Mouse (Mus musculus) spleen, adult 12 weeks (tissue): Measurements from ENCODE around the gene Ly6g5c.
"Not testable (repeated sequence)": the region's sequence is repeated elsewhere in the genome, so short reads cannot be mapped to it uniquely, and the experiment has no call there.

Source experiments
- DNase-seq: peaks from one replicate; pipeline ENCODE4 v3.0.0; 2022; ENCODE audit warnings: low spot score

The Ly6g5c gene

DNA sequence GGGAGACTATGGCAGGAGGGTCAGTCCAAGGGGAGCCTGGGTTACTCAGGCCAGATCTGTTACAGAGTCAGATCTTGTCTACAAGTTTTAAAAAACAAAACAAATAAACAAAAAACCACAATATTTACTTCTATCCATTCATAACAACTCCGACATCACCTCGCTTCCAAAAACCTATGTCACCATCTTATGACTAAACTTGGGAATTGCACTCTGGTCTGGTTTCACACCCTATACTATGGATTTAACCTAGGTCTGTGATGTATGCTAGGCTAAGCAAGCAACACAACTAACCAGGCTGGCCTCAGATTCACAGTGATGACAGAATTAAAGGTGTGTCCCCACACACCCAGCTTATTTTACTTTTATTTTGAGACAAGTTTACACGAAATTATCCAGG, 1.6 kb upstream of the Ly6g5c start:
- DNase-seq: no peak

GRCm38 (mm10) chr17:35111774-35112173, 3.7 kb downstream of the Ly6g5c start:
- DNase-seq: no peak

DNA sequence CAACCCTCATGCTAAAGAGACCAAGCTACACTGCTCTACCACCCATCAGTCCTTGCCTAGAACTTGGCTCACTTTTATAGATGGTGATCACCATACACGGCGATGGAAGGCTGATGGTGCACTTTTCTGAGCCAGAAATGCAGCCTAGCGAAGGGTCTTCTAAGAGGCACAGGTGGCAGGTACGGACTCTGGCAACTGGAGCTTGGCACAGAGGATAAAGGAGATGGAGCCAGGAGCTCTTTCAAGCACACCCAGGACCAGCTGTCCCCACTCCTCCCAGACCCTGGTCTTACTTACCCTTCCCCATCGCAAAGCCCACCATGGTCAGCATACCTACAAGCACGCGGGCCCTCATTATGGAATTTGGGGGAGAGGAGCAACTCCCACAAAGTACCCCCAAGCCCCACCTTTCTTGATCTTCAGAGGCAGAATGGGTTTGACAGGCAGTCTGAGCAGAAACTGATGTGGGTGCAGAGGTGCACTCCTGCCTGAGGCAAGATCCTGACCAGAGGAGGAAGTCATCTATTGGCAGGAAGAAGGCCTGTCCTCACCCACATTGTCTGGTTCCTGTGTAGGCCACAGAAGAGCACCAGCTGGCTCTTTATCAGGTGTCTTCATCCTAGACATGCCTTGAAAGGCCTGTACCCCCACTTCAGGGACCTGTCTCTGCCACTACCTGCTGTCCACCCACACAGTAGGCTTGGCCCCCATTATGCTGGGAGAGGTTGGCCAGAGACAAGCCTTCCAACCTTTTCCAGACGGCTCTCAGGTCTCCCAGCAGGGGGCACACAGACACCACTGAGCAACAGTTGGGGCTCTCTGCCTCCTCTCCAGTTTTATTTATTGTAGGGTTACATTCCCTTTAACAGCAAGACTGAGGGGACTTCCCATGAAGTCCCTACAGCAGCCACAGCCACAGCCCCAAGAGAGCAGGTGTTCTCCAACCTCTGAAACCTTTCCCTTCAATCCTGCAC, 7.3 kb downstream of the Ly6g5c start, which contains the start of gene Ly6g5b:
Gene Ly6g5b, minus strand, starts transcription at position 383 of the 974 bp plus-strand sequence.
- DNase-seq: no peak

GRCm38 (mm10) chr17:35120745-35121142, 12.7 kb downstream of the Ly6g5c start:
- no peak for DNase-seq

- DNase-seq: peak; percentile 91
These were observed 13.2 kb downstream of the Ly6g5c start, which contains the start of gene Gpank1 for GRCm38 (mm10) chr17:35121143-35121799. Gene Gpank1 (plus strand): TSS chr17:35121455.

GRCm38 (mm10) chr17:35121871-35122303, 13.8 kb downstream of the Ly6g5c start, which contains the start of gene Csnk2b:
Gene Csnk2b (minus strand): TSS chr17:35122053.
- no peak for DNase-seq

GRCm38 (mm10) chr17:35123287-35123686, 15.2 kb downstream of the Ly6g5c start:
- not testable (repeated sequence) for DNase-seq

DNA sequence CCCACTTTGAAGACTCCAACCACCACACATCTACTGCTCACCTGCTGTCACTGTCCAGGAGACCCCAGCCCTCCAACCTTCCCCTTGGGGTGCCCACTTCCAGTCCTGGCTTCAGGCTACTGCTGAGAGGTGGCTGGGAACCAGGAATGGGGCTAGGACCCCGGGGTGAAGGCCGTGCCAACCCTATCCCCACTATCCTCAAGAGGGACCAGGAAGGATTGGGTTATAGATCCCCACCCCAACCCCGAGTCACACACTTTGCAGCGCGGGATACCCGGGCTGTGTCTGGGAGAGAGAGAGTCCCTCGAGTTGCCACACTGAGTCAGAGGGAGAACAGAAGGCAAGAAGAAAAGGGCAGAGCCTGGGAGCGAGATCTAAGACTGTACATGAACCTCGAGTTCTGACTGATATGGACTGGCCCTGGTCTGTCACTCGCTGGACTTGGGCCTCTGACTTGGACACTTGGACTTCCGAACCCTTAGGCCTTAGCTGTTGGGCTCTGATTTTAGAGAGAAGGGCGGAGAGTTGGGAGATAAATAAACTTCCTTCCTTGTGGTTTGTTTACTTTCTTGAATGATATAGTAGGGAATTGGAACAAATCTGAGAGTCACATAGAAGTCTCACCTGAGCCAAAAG, 16.3 kb downstream of the Ly6g5c start:
- not testable (repeated sequence) for DNase-seq

- no peak for DNase-seq
These were observed 17.0 kb downstream of the Ly6g5c start for GRCm38 (mm10) chr17:35125081-35125480.

DNA sequence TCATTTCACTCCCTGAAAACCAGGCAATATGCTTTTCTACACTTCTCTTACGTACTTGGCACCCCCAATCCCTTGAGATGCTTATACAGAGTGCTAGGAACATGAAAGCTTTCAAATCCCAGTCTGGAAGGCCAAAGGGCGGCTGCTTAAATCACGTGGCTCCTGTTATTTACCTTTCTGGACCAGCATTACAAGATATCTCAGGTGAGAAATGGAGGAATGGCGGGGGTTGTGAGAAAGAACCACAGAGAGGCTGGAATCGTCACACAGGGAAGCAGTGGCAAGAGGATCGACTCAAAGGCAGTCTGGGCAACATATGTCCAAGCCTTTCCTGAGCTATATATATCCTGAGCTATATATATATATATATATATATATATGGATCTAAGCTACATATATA, 17.5 kb downstream of the Ly6g5c start:
- DNase-seq: no peak

DNA sequence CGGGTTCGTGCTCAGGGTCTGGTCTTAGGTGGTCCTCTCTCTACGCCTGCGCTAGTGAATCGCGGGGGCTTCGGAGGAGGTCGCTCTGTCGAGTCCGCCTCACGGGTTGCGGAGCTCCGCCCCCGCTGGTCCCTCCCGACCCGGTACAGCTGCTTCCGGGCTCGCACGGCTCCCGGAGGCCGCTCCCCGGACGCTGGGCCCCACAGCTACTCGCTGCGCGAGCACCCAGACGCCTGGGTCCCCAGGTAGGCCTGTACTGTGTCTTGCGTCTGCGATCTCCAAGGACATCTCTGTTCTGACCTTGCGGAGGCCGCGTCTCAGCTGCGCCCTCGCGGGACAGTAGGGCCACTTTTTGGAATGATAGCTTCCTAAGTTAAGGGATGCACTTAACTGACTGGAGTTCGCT, 18.1 kb downstream of the Ly6g5c start, which contains the start of gene D17H6S53E:
Gene D17H6S53E, plus strand, starts transcription at position 168 of the 406 bp plus-strand sequence.
- DNase-seq: peak; percentile 61

DNA sequence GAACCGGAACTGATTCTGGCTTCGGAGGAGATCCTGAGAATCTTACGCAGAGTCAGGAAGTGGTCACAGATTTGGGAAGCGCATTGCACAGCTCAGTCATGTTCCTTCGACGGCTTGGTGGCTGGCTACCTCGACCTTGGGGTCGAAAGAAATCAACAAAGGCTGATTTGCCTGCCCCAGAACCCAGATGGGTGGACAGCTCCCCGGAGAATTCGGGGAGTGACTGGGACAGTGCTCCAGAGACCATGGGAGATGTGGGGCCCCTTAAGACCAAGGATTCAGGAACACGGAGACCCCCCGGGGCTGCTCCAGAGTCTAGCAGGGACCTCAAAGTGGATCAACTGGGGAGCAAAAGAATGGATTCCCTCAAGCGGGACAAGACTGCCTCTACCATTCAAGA, 18.9 kb downstream of the Ly6g5c start:
- no peak for DNase-seq

- no peak for DNase-seq
These were observed 20.9 kb downstream of the Ly6g5c start for GRCm38 (mm10) chr17:35128996-35129395.

- no peak for DNase-seq
These were observed 23.0 kb downstream of the Ly6g5c start for GRCm38 (mm10) chr17:35131038-35131437.

GRCm38 (mm10) chr17:35131500-35132173, 23.6 kb downstream of the Ly6g5c start, which contains the start of gene Apom:
Gene Apom (minus strand): TSS chr17:35132050.
- no peak for DNase-seq

DNA sequence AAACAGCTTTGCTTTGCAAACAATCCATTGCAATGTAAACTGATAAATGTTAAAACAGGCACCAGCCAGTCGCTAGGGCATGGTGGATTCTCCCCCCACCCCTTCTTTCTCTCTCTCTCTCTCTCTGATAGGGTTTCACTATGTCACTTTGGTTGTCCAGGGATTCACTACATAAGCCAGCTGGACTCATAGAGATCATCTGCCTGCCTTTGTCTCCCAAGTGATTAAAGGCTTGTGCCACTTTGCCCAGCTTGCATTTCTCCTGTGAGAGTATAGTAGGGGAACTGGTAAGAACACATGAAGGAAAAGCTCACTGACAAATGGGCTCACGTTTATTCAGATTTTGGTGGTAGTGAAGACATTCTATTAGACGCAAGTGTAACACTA, 24.1 kb downstream of the Ly6g5c start:
- no peak for DNase-seq

DNA sequence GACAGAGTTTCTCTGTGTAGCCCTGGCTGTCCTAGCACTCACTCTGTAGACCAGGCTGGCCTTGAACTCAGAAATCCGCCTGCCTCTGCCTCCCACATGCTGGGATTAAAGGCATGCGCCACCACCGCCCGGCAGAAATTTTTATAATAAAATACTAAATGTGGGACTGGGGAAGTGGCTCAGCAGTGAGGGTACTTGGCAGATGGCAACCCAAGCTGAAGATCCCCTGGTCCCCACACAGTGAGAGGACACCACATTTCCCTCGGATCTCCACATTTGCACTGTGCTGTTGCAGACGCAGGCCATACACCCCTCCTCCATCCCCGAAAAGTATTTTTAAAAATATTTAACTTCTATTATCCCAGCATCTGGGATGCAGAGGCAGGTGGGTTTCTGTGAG, 25.4 kb downstream of the Ly6g5c start:
- DNase-seq: no peak

- DNase-seq: peak; percentile 95
These were observed 26.9 kb downstream of the Ly6g5c start, which contains the start of gene Bag6 for GRCm38 (mm10) chr17:35134801-35135590. Gene Bag6 (plus strand): TSS chr17:35135178.

- no peak for DNase-seq
These were observed 27.7 kb downstream of the Ly6g5c start for GRCm38 (mm10) chr17:35135591-35136320.

GRCm38 (mm10) chr17:35139269-35139668, 31.2 kb downstream of the Ly6g5c start:
- DNase-seq: no peak
